Mouse (Mus musculus): Measurements from ENCODE around the gene Gm11096.

DNA sequence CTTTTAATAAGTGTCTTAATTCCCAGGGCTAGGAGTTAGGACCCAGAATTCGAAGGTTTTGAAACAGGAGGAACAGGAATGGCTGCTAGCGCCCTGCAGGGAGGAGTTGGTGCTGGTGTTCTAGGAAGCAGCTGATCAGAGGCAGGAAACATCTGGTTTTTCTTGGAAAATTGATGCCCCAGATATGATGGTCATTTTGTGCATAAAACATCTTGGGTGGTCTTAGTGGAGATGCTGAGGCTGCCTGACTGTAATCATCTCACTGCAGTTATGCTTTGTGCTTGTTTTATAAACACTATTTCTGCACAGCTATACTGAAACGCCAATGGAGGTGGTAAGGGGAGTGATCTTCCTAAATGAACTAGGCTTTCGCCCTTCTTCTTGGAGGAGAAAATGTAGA, 48.5 kb upstream of the Gm11096 start:
- no peak for TF ChIP-seq MAX (IDR thresholded peaks at IDR 0.05)
- no peak for TF ChIP-seq CTCF (IDR thresholded peaks at IDR 0.05; ENCODE audit: control insufficient read depth, insufficient read depth, insufficient read length)
- TF ChIP-seq CEBPB (IDR thresholded peaks at IDR 0.05; ENCODE audit: low read depth) = no peak
- no peak for TF ChIP-seq MYOD1 (IDR thresholded peaks at IDR 0.05; ENCODE audit: control insufficient read depth, insufficient read length, low read depth)
